Mouse (Mus musculus) limb, embryonic 12.5 days (tissue): ENCODE results near the gene Rab3gap2. TPM values are rescaled to one million over a fixed set of nuclear protein-coding genes. Genes with fewer than 3 reads are reported as not detected.

Experiments
- ATAC-seq: fragments of 200-750 bp; cut with Nextera tagmentation; 2 replicates; pipeline ENCODE4 v1.8.0; 2017; ENCODE audit warnings: low read depth, moderate TSS enrichment; ENCODE audit not compliant: insufficient number of reproducible peaks, insufficient read depth, low FRiP score, low TSS enrichment
- H3K27ac ChIP-seq: fragments of 300-500 bp; sonication (generic); 2 replicates; pipeline ENCODE4 v1.5.1; 2016; ENCODE audit warnings: mild to moderate bottlenecking, moderate library complexity
- H3K27me3 ChIP-seq: fragments of 300-500 bp; sonication (generic); 2 replicates; pipeline ENCODE4 v1.6.1; 2016; ENCODE audit warnings: mild to moderate bottlenecking, moderate library complexity
- H3K36me3 ChIP-seq: fragments of 300-500 bp; sonication (generic); 2 replicates; pipeline ENCODE4 v1.6.1; 2016; ENCODE audit warnings: mild to moderate bottlenecking, moderate library complexity
- H3K4me1 ChIP-seq: fragments of 300-500 bp; sonication (generic); replicated peaks from 2 replicates; pipeline ENCODE4 v1.6.1; 2016
- H3K4me2 ChIP-seq: fragments of 300-500 bp; sonication (generic); 2 replicates; pipeline ENCODE4 v1.6.1; 2016; ENCODE audit warnings: mild to moderate bottlenecking, moderate library complexity
- H3K4me3 ChIP-seq: fragments of 300-500 bp; sonication (generic); replicated peaks from 2 replicates; pipeline ENCODE4 v1.5.1; 2016; ENCODE audit warnings: mild to moderate bottlenecking
- H3K9ac ChIP-seq: fragments of 300-500 bp; sonication (generic); replicated peaks from 2 replicates; pipeline ENCODE4 v1.6.1; 2016; ENCODE audit warnings: mild to moderate bottlenecking, moderate library complexity
- H3K9me3 ChIP-seq: fragments of 300-500 bp; sonication (generic); 2 replicates; pipeline ENCODE4 v1.6.1; 2016; ENCODE audit warnings: mild to moderate bottlenecking, moderate library complexity
- WGBS: fragments of 180-500 bp; shearing (Covaris S2); methylation state at CpG from one replicate; pipeline ENCODE4 v1.1.7; 2016; 5-methylcytosine and 5-hydroxymethylcytosine counted together
- polyA plus RNA-seq: library from polyadenylated mRNA; unstranded; fragments of >200 nt; fragmentation: Nextera tagmentation; extraction: Ambion mirVana; gene quantifications from 2 replicates; pipeline ENCODE4 v1.2.1, GENCODE M21; 2016

The Rab3gap2 gene
- polyA plus RNA-seq, result 24.6 and 24.7 TPM in 2 replicates

GRCm38 (mm10) chr1:185203909-185204661 is at the start of gene Rab3gap2:
Gene Rab3gap2, plus strand, starts transcription at chr1:185204117.
- Histone ChIP-seq H3K27ac (peak within 1 kb of the TSS; percentile 75), H3K27me3 (no peaks in the 10 kb centered on the region), H3K4me3 (peak within 1 kb of the TSS; percentile 86), H3K4me1 (peaks cover 16% of the 10 kb centered on the region), H3K4me2 (peak within 1 kb of the TSS; percentile 92), H3K9me3 (no peaks in the 10 kb centered on the region), H3K36me3 (no peaks in the 10 kb centered on the region), H3K9ac (peak within 1 kb of the TSS; percentile 80)
- WGBS, result 1% methylated on average over 57 of the region's 57 CpGs
- peak; percentile 93 for ATAC-seq

DNA sequence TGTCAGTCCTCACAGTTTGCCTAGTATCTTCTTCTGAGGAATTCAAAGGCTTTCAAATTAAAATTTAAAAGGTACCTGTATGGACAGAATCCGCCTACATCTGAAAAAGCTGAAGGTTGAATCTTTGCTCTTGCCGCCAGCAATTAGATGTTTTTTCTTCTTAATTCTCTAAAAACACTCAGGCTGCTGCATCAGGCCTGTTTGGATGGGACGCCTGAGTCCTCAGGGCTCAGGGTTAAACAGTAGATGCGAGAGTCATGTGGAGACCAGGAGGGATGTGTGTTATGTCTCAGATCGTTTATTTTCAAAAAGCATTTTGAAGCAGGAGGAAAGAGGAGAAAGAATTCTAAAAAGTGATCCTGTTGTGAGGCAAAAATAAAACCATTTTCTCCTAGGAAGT is 30.3 kb upstream of the Rab3gap2 start:
- ATAC-seq, result no peak
- Histone ChIP-seq H3K27me3 (no peaks in the 10 kb centered on the region), H3K4me2 (no peak overlapping the region), H3K9me3 (no peaks in the 10 kb centered on the region), H3K4me3 (no peak overlapping the region), H3K9ac (no peak overlapping the region), H3K36me3 (no peaks in the 10 kb centered on the region), H3K27ac (no peak overlapping the region), H3K4me1 (no peaks in the 10 kb centered on the region)
- WGBS, result 89% methylated on average over 5 of the region's 5 CpGs

GRCm38 (mm10) chr1:185177860-185178259 is 26.1 kb upstream of the Rab3gap2 start:
- Histone ChIP-seq H3K9ac (no peak overlapping the region), H3K9me3 (no peaks in the 10 kb centered on the region), H3K27ac (no peak overlapping the region), H3K4me1 (no peaks in the 10 kb centered on the region), H3K36me3 (no peaks in the 10 kb centered on the region), H3K27me3 (no peaks in the 10 kb centered on the region), H3K4me3 (no peak overlapping the region), H3K4me2 (no peak overlapping the region)
- 85% methylated on average over 6 of the region's 6 CpGs for WGBS
- no peak for ATAC-seq

GRCm38 (mm10) chr1:185183591-185184330 is 20.2 kb upstream of the Rab3gap2 start:
- 34% methylated on average over 9 of the region's 9 CpGs for WGBS
- ATAC-seq, result no peak
- no peaks in the 10 kb centered on the region for H3K4me1 ChIP-seq
- no peak overlapping the region for H3K4me3 ChIP-seq
- H3K27me3 ChIP-seq, result no peaks in the 10 kb centered on the region
- no peaks in the 10 kb centered on the region for H3K36me3 ChIP-seq
- H3K9ac ChIP-seq, result no peak overlapping the region
- H3K9me3 ChIP-seq, result no peaks in the 10 kb centered on the region
- H3K4me2 ChIP-seq, result no peak overlapping the region
- no peak overlapping the region for H3K27ac ChIP-seq

GRCm38 (mm10) chr1:185185556-185185955 is 18.4 kb upstream of the Rab3gap2 start:
- Histone ChIP-seq H3K4me1 (no peaks in the 10 kb centered on the region), H3K36me3 (no peaks in the 10 kb centered on the region), H3K9ac (no peak overlapping the region), H3K4me3 (no peak overlapping the region), H3K4me2 (no peak overlapping the region), H3K27ac (no peak overlapping the region), H3K27me3 (no peaks in the 10 kb centered on the region), H3K9me3 (no peaks in the 10 kb centered on the region)
- WGBS, result 69% methylated on average over 9 of the region's 9 CpGs
- no peak for ATAC-seq

GRCm38 (mm10) chr1:185187135-185187785 is 16.7 kb upstream of the Rab3gap2 start:
- 69% methylated on average over 13 of the region's 13 CpGs for WGBS
- no peaks in the 10 kb centered on the region for H3K4me1 ChIP-seq
- no peak overlapping the region for H3K27ac ChIP-seq
- no peak overlapping the region for H3K4me3 ChIP-seq
- no peak overlapping the region for H3K9ac ChIP-seq
- ATAC-seq, result no peak
- no peaks in the 10 kb centered on the region for H3K9me3 ChIP-seq
- no peak overlapping the region for H3K4me2 ChIP-seq
- no peaks in the 10 kb centered on the region for H3K27me3 ChIP-seq
- H3K36me3 ChIP-seq, result no peaks in the 10 kb centered on the region

- no peaks in the 10 kb centered on the region for H3K9me3 ChIP-seq
- no peaks in the 10 kb centered on the region for H3K27me3 ChIP-seq
- no peak overlapping the region for H3K4me3 ChIP-seq
- no peak for ATAC-seq
- H3K36me3 ChIP-seq, result no peaks in the 10 kb centered on the region
- H3K4me2 ChIP-seq, result no peak overlapping the region
- WGBS, result 90% methylated on average over 9 of the region's 9 CpGs
- H3K9ac ChIP-seq, result no peak overlapping the region
- no peak overlapping the region for H3K27ac ChIP-seq
- H3K4me1 ChIP-seq, result no peaks in the 10 kb centered on the region
These were observed 14.0 kb upstream of the Rab3gap2 start for GRCm38 (mm10) chr1:185189901-185190300.

DNA sequence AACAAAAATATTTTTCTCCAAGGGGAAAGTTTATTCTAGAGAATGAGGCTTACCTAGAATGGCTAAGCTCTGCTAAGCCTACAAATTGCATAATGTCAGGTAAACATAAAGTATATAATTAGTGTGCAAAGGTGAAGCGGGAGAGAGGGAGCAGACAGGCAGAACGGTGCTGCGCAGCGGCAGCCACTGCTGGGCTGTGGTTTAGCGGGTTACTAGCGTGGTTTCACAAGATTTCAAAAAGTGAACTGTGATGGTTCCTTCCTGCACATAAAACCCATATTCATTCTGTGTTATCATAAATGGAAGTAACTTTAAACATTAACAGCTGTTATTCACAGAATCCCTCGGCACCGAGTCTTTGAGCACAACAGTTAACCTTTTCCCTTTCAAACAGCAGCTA is 11.8 kb upstream of the Rab3gap2 start:
- no peaks in the 10 kb centered on the region for H3K4me1 ChIP-seq
- no peak overlapping the region for H3K4me3 ChIP-seq
- 82% methylated on average over 8 of the region's 8 CpGs for WGBS
- no peak overlapping the region for H3K9ac ChIP-seq
- H3K27me3 ChIP-seq, result no peaks in the 10 kb centered on the region
- H3K36me3 ChIP-seq, result no peaks in the 10 kb centered on the region
- no peak overlapping the region for H3K27ac ChIP-seq
- H3K4me2 ChIP-seq, result no peak overlapping the region
- ATAC-seq, result no peak
- no peaks in the 10 kb centered on the region for H3K9me3 ChIP-seq

DNA sequence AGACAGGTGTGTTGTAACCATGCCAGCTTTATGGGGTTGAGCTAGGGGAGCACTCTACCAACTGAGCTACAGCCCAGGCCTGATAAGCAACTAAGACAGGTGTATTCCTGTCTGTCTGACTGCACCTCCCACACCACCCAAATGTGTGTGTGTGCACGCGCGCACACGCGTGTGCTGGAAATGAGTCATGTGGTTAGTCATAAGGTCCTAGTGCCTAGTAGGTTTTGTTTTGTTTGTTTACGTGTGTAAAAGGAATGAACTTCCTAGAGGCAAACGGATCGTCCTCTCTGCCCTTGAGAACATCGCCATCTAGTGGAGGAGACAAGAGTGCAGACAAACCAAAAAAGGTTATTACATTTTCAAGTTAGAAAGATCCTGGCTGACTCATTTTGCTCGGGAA is 10.4 kb upstream of the Rab3gap2 start:
- Histone ChIP-seq H3K4me2 (peak overlapping the region; percentile 35; the same call in 1 of the 2 replicates), H3K4me1 (no peaks in the 10 kb centered on the region), H3K27me3 (no peaks in the 10 kb centered on the region), H3K9ac (no peak overlapping the region), H3K4me3 (no peak overlapping the region), H3K9me3 (no peaks in the 10 kb centered on the region), H3K36me3 (no peaks in the 10 kb centered on the region), H3K27ac (no peak overlapping the region)
- no peak for ATAC-seq
- 10% methylated on average over 10 of the region's 10 CpGs for WGBS

DNA sequence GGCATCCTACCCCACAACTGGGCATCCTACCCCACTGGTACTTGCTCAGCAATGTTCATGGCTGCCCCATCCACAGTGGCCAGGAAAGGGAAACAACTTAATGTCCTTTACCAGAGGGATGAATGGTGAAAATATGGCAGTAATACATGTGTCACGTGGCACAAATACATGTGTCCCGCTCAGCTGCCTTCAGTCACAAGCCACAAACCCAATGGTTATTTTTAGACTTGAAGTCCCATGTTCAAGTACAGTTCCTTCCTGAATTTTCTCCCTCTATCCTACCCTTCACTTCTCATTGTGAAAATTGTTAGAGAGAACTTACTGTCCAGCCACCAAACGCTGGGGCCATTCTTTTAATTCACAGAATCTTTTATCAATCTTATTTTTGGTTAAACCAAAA is 7.6 kb upstream of the Rab3gap2 start:
- H3K36me3 ChIP-seq, result no peaks in the 10 kb centered on the region
- no peaks in the 10 kb centered on the region for H3K27me3 ChIP-seq
- H3K27ac ChIP-seq, result no peak overlapping the region
- no peak for ATAC-seq
- H3K4me2 ChIP-seq, result no peak overlapping the region
- 82% methylated on average over 3 of the region's 3 CpGs for WGBS
- H3K9me3 ChIP-seq, result no peaks in the 10 kb centered on the region
- no peaks in the 10 kb centered on the region for H3K4me1 ChIP-seq
- H3K9ac ChIP-seq, result no peak overlapping the region
- no peak overlapping the region for H3K4me3 ChIP-seq

GRCm38 (mm10) chr1:185200571-185201395 is 3.1 kb upstream of the Rab3gap2 start:
- H3K9ac ChIP-seq, result no peak overlapping the region
- H3K4me1 ChIP-seq, result peaks cover 12% of the 10 kb centered on the region

More at GRCm38 (mm10) chr1:185200571-185201395, 3.1 kb upstream of the Rab3gap2 start:
- ATAC-seq, result no peak
- no peaks in the 10 kb centered on the region for H3K9me3 ChIP-seq
- H3K4me2 ChIP-seq, result no peak overlapping the region
- no peak overlapping the region for H3K27ac ChIP-seq
- H3K4me3 ChIP-seq, result no peak overlapping the region
- H3K36me3 ChIP-seq, result no peaks in the 10 kb centered on the region
- H3K27me3 ChIP-seq, result no peaks in the 10 kb centered on the region
- WGBS, result 70% methylated on average over 22 of the region's 22 CpGs
